Mouse (Mus musculus) CH12.LX (cell line): ENCODE results near the gene Gm49388.

Source experiments
- CTCF ChIP-seq, 2 experiments: IDR thresholded peaks in 1 of 2; conservative IDR thresholded peaks in 1 of 2; 2 replicates each; pipeline ENCODE4 v1.5.1; 2011 to 2012; ENCODE audit warnings: low read depth in 2 of 2, low read length in 2 of 2, improper control_type of control experiment in 1 of 2, inconsistent platforms in 1 of 2, mild to moderate bottlenecking in 1 of 2, moderate library complexity in 1 of 2
- EP300 ChIP-seq: IDR thresholded peaks from 2 replicates; pipeline ENCODE4 v1.6.1; 2011; ENCODE audit warnings: low read length, improper control_type of control experiment
- HCFC1 ChIP-seq: IDR thresholded peaks from 2 replicates; pipeline ENCODE4 v1.6.1; 2012; ENCODE audit warnings: low read depth, mild to moderate bottlenecking, inconsistent platforms, low read length, improper control_type of control experiment
- JUND ChIP-seq: conservative IDR thresholded peaks from 2 replicates; pipeline ENCODE4 v1.6.1; 2011; ENCODE audit warnings: low read depth, low read length, improper control_type of control experiment
- MEF2A ChIP-seq: IDR thresholded peaks from 2 replicates; pipeline ENCODE4 v1.6.1; 2014; ENCODE audit warnings: low read depth, mild to moderate bottlenecking, inconsistent platforms, low read length, improper control_type of control experiment, borderline replicate concordance
- MYC ChIP-seq: IDR thresholded peaks from 2 replicates; pipeline ENCODE4 v1.6.1; 2011; ENCODE audit warnings: low read depth, mild to moderate bottlenecking, improper control_type of control experiment, low read length
- POLR2A ChIP-seq: IDR thresholded peaks from 2 replicates; pipeline ENCODE4 v1.6.1; 2011; ENCODE audit warnings: low read depth, mild to moderate bottlenecking, improper control_type of control experiment, low read length
- RAD21 ChIP-seq: IDR thresholded peaks from 2 replicates; pipeline ENCODE4 v1.6.1; 2011; ENCODE audit warnings: low read depth, mild to moderate bottlenecking, low read length, improper control_type of control experiment, moderate library complexity
- ZC3H11A ChIP-seq: IDR thresholded peaks from 2 replicates; pipeline ENCODE4 v1.6.1; 2012; ENCODE audit warnings: low read depth, mild to moderate bottlenecking, inconsistent platforms, low read length, improper control_type of control experiment
- ZNF384 ChIP-seq: IDR thresholded peaks from 2 replicates; pipeline ENCODE4 v1.6.1; 2012; ENCODE audit warnings: low read depth, low read length, improper control_type of control experiment, inconsistent platforms

- TF ChIP-seq POLR2A (no peak), CTCF (conservative IDR thresholded peaks at IDR 0.05 in 1 of 2, IDR thresholded peaks at IDR 0.05 in 1 of 2; ENCODE audit: low read depth in 2 of 2, low read length in 2 of 2) (no peak), MYC (no peak), JUND (no peak), ZC3H11A (no peak), ZNF384 (no peak), MEF2A (no peak), HCFC1 (no peak), EP300 (no peak), RAD21 (no peak)
These were observed 52.1 kb downstream of the Gm49388 start for GRCm38 (mm10) chr7:127837473-127837872.
